Mouse (Mus musculus) heart, adult 10 weeks (tissue): Measurements from ENCODE around the gene Ccdc183. TPM values are rescaled to one million over a fixed set of nuclear protein-coding genes. Genes with fewer than 3 reads are reported as not detected.

Experiments used
- polyA plus RNA-seq: library from polyadenylated mRNA; stranded (reverse); fragments of 350-450 nt; fragmentation: Illumina TruSeq; extraction: RNeasy Lipid Tissue Mini Kit (QIAGEN cat#74804); gene quantifications from one replicate; pipeline ENCODE4 v1.2.3, GENCODE M21; 2014; ENCODE audit warnings: low read depth, low replicate concordance

Ccdc183 gene
- not detected for polyA plus RNA-seq

GRCm38 (mm10) chr2:25617578-25617977 is at the start of gene Ccdc183:
Gene Ccdc183 (minus strand): TSS chr2:25617678.

GRCm38 (mm10) chr2:25657652-25658051 is 40.2 kb upstream of the Ccdc183 start, which contains the start of gene Lcn5:
Gene Lcn5 (plus strand): TSS chr2:25657952.

GRCm38 (mm10) chr2:25652902-25653301 is 35.4 kb upstream of the Ccdc183 start, which contains the start of gene Lcn8:
Gene Lcn8 (plus strand): TSS chr2:25653120.

GRCm38 (mm10) chr2:25627811-25628210 is 10.3 kb upstream of the Ccdc183 start, which contains the start of gene Fcna:
Gene Fcna (minus strand): TSS chr2:25628030.

GRCm38 (mm10) chr2:25621229-25622200 is 4.0 kb upstream of the Ccdc183 start, which contains the start of gene Tmem141:
Gene Tmem141 (minus strand): TSS chr2:25622005.

GRCm38 (mm10) chr2:25607761-25608622 is 9.5 kb downstream of the Ccdc183 start, which contains the start of gene Rabl6:
Gene Rabl6 (minus strand): TSS chr2:25608521.

GRCm38 (mm10) chr2:25581294-25581864 is 36.1 kb downstream of the Ccdc183 start, which contains the start of gene Ajm1:
Gene Ajm1 (minus strand): TSS chr2:25581757.

GRCm38 (mm10) chr2:25574579-25575431 is 42.7 kb downstream of the Ccdc183 start, which contains the start of the genes Mamdc4 and Phpt1:
Gene Mamdc4 (minus strand): TSS chr2:25574845.
Gene Phpt1 (minus strand): TSS chr2:25575224.

Other genes starting within 250 kb of the Ccdc183 start
- gene Sapcd2, start 245.4 kb downstream of the Ccdc183 start, polyA plus RNA-seq: not detected
- 16.2 TPM for gene Entpd2, start 221.8 kb downstream of the Ccdc183 start, polyA plus RNA-seq
- gene Npdc1, start 218.3 kb downstream of the Ccdc183 start, polyA plus RNA-seq: 36.7 TPM
- gene Fut7, start 194.4 kb downstream of the Ccdc183 start, polyA plus RNA-seq: not detected
- 33.3 TPM for gene Abca2, start 189.0 kb downstream of the Ccdc183 start, polyA plus RNA-seq
- 1.3 TPM for gene Clic3, start 160.8 kb downstream of the Ccdc183 start, polyA plus RNA-seq
- 27.9 TPM for gene Paxx, start 156.6 kb downstream of the Ccdc183 start, polyA plus RNA-seq
- gene Ptgds, start 147.6 kb downstream of the Ccdc183 start, polyA plus RNA-seq: 1,706 TPM
- gene Lcn12, start 123.8 kb downstream of the Ccdc183 start, polyA plus RNA-seq: not detected
- gene Fbxw5, start 116.9 kb downstream of the Ccdc183 start, polyA plus RNA-seq: 77.7 TPM
- 4.2 TPM for gene C8g, start 116.0 kb downstream of the Ccdc183 start, polyA plus RNA-seq
- gene Traf2, start 70.7 kb downstream of the Ccdc183 start, polyA plus RNA-seq: 13.2 TPM
- gene Edf1, start 59.8 kb downstream of the Ccdc183 start, polyA plus RNA-seq: 280 TPM
- gene Mamdc4, start 42.8 kb downstream of the Ccdc183 start, polyA plus RNA-seq: 1.7 TPM
- gene Phpt1, start 42.5 kb downstream of the Ccdc183 start, polyA plus RNA-seq: 91.0 TPM
- 0.08 TPM for gene Ajm1, start 35.9 kb downstream of the Ccdc183 start, polyA plus RNA-seq
- gene Rabl6, start 9.2 kb downstream of the Ccdc183 start, polyA plus RNA-seq: 77.4 TPM
- gene Tmem141, start 4.3 kb upstream of the Ccdc183 start, polyA plus RNA-seq: 55.1 TPM
- gene Fcna, start 10.4 kb upstream of the Ccdc183 start, polyA plus RNA-seq: 4.1 TPM
- gene Lcn8, start 35.4 kb upstream of the Ccdc183 start, polyA plus RNA-seq: not detected
- not detected for gene Lcn5, start 40.3 kb upstream of the Ccdc183 start, polyA plus RNA-seq
- not detected for gene Lcn6, start 59.1 kb upstream of the Ccdc183 start, polyA plus RNA-seq
- not detected for gene Lcn10, start 65.0 kb upstream of the Ccdc183 start, polyA plus RNA-seq
- not detected for gene Obp2a, start 82.4 kb upstream of the Ccdc183 start, polyA plus RNA-seq
- gene Bmyc, start 89.1 kb upstream of the Ccdc183 start, polyA plus RNA-seq: 16.2 TPM
- gene Obp2b, start 119.3 kb upstream of the Ccdc183 start, polyA plus RNA-seq: not detected
- not detected for gene Lcn3, start 147.9 kb upstream of the Ccdc183 start, polyA plus RNA-seq
- not detected for gene Lcn11, start 159.3 kb upstream of the Ccdc183 start, polyA plus RNA-seq
- not detected for gene Gm13539, start 164.6 kb upstream of the Ccdc183 start, polyA plus RNA-seq
- not detected for gene Glt6d1, start 198.2 kb upstream of the Ccdc183 start, polyA plus RNA-seq
- not detected for gene Lcn9, start 205.5 kb upstream of the Ccdc183 start, polyA plus RNA-seq
- gene Sohlh1, start 229.6 kb upstream of the Ccdc183 start, polyA plus RNA-seq: not detected
- gene Kcnt1, start 246.1 kb upstream of the Ccdc183 start, polyA plus RNA-seq: 0.47 TPM